Mouse (Mus musculus) erythroblast, embryonic 14.5 days (primary cell): ENCODE results near the gene Thsd7b. TPM values are rescaled to one million over a fixed set of nuclear protein-coding genes. Genes with fewer than 3 reads are reported as not detected.
"Not testable (repeated sequence)": the region's sequence is repeated elsewhere in the genome, so short reads cannot be mapped to it uniquely, and the experiment has no call there.

Source experiments
- H3K27me3 ChIP-seq: 2 replicates; pipeline ENCODE4 v1.6.1; 2012; ENCODE audit warnings: inconsistent platforms; ENCODE audit not compliant: control insufficient read depth
- H3K36me3 ChIP-seq: 2 replicates; pipeline ENCODE4 v1.6.1; 2012; ENCODE audit warnings: mild to moderate bottlenecking, inconsistent platforms; ENCODE audit not compliant: control insufficient read depth
- H3K4me1 ChIP-seq: 2 replicates; pipeline ENCODE4 v1.6.1; 2012; ENCODE audit warnings: inconsistent platforms; ENCODE audit not compliant: control insufficient read depth
- H3K4me3 ChIP-seq: replicated peaks from 2 replicates; pipeline ENCODE3; 2012; ENCODE audit warnings: moderate library complexity, mild to moderate bottlenecking, inconsistent platforms
- H3K9me3 ChIP-seq: 2 replicates; pipeline ENCODE4 v1.6.1; 2012; ENCODE audit warnings: low read length, inconsistent platforms, mixed read lengths; ENCODE audit not compliant: control insufficient read depth
- GATA1 ChIP-seq: IDR thresholded peaks from 2 replicates; pipeline ENCODE4 v1.6.1; 2012; ENCODE audit warnings: low read length, inconsistent platforms, mixed read lengths
- TAL1 ChIP-seq: IDR thresholded peaks from 3 replicates; pipeline ENCODE4 v1.6.1; 2012; ENCODE audit warnings: low read length, inconsistent platforms, mixed read lengths
- polyA plus RNA-seq: library from polyadenylated mRNA; stranded (reverse); fragments of >175 nt; gene quantifications from 2 replicates; pipeline ENCODE4 v1.2.3, GENCODE M21; 2012

Gene Thsd7b
- polyA plus RNA-seq, 1 experiment, result not detected

- no peak for TF ChIP-seq GATA1
- no peak for TF ChIP-seq TAL1
Observed at GRCm38 (mm10) chr1:129917568-129917967, 644.5 kb downstream of the Thsd7b start.

GRCm38 (mm10) chr1:129919385-129919784, 646.3 kb downstream of the Thsd7b start:
- no peak overlapping the region for H3K4me3 ChIP-seq
- no peaks in the 10 kb centered on the region for H3K36me3 ChIP-seq
- H3K9me3 ChIP-seq, result no peaks in the 10 kb centered on the region
- H3K27me3 ChIP-seq, result no peaks in the 10 kb centered on the region
- no peak for TF ChIP-seq TAL1
- no peak for TF ChIP-seq GATA1
- no peaks in the 10 kb centered on the region for H3K4me1 ChIP-seq

More at GRCm38 (mm10) chr1:129917568-129917967, 644.5 kb downstream of the Thsd7b start:
- Histone ChIP-seq H3K36me3 (no peaks in the 10 kb centered on the region), H3K9me3 (no peaks in the 10 kb centered on the region), H3K4me3 (no peak overlapping the region), H3K27me3 (no peaks in the 10 kb centered on the region), H3K4me1 (no peaks in the 10 kb centered on the region)

GRCm38 (mm10) chr1:129931003-129931402, 657.9 kb downstream of the Thsd7b start:
- Histone ChIP-seq H3K27me3 (no peaks in the 10 kb centered on the region), H3K9me3 (no peaks in the 10 kb centered on the region), H3K4me1 (no peaks in the 10 kb centered on the region), H3K36me3 (no peaks in the 10 kb centered on the region), H3K4me3 (no peak overlapping the region)
- TF ChIP-seq GATA1 (no peak), TAL1 (no peak)

- Histone ChIP-seq H3K4me1 (peaks cover 6% of the 10 kb centered on the region), H3K4me3 (no peak overlapping the region), H3K9me3 (no peaks in the 10 kb centered on the region), H3K36me3 (no peaks in the 10 kb centered on the region), H3K27me3 (no peaks in the 10 kb centered on the region)
- TF ChIP-seq TAL1 (no peak), GATA1 (no peak)
Observed at GRCm38 (mm10) chr1:129943116-129943515, 670.0 kb downstream of the Thsd7b start.

GRCm38 (mm10) chr1:129947026-129947425, 673.9 kb downstream of the Thsd7b start:
- Histone ChIP-seq H3K4me3 (no peak overlapping the region), H3K9me3 (no peaks in the 10 kb centered on the region), H3K4me1 (peaks cover 6% of the 10 kb centered on the region), H3K36me3 (no peaks in the 10 kb centered on the region), H3K27me3 (no peaks in the 10 kb centered on the region)
- TF ChIP-seq GATA1 (no peak), TAL1 (no peak)

GRCm38 (mm10) chr1:129955478-129955877, 682.4 kb downstream of the Thsd7b start:
- H3K36me3 ChIP-seq, result no peaks in the 10 kb centered on the region
- no peaks in the 10 kb centered on the region for H3K27me3 ChIP-seq
- TF ChIP-seq TAL1 (no peak), GATA1 (no peak)
- H3K4me3 ChIP-seq, result no peak overlapping the region
- no peaks in the 10 kb centered on the region for H3K9me3 ChIP-seq
- H3K4me1 ChIP-seq, result peaks cover 54% of the 10 kb centered on the region

- H3K9me3 ChIP-seq, result no peaks in the 10 kb centered on the region
- H3K4me1 ChIP-seq, result peaks cover 54% of the 10 kb centered on the region
- no peaks in the 10 kb centered on the region for H3K36me3 ChIP-seq
- TF ChIP-seq GATA1, result no peak
- TF ChIP-seq TAL1, result peak; percentile 60
- H3K4me3 ChIP-seq, result peak overlapping the region; percentile 30
- no peaks in the 10 kb centered on the region for H3K27me3 ChIP-seq
Observed at GRCm38 (mm10) chr1:129956625-129957024, 683.5 kb downstream of the Thsd7b start.

- peak; percentile 23; the same call in 1 of the 2 replicates for TF ChIP-seq GATA1
- H3K4me3 ChIP-seq, H3K36me3 ChIP-seq, H3K9me3 ChIP-seq, H3K27me3 ChIP-seq: not testable (repeated sequence)
- H3K4me1 ChIP-seq, result peaks cover 54% of the 10 kb centered on the region
Observed at GRCm38 (mm10) chr1:129959352-129959751, 686.2 kb downstream of the Thsd7b start.

- H3K36me3 ChIP-seq, result no peaks in the 10 kb centered on the region
- no peak for TF ChIP-seq GATA1
- no peak for TF ChIP-seq TAL1
Observed at GRCm38 (mm10) chr1:129963166-129963565, 690.1 kb downstream of the Thsd7b start.

GRCm38 (mm10) chr1:129989247-129989646, 716.1 kb downstream of the Thsd7b start:
- H3K36me3 ChIP-seq, H3K4me3 ChIP-seq, H3K27me3 ChIP-seq, H3K9me3 ChIP-seq: not testable (repeated sequence)
- H3K4me1 ChIP-seq, result peaks cover 28% of the 10 kb centered on the region

More at GRCm38 (mm10) chr1:129963166-129963565, 690.1 kb downstream of the Thsd7b start:
- Histone ChIP-seq H3K9me3 (no peaks in the 10 kb centered on the region), H3K4me3 (no peak overlapping the region), H3K27me3 (no peaks in the 10 kb centered on the region), H3K4me1 (peaks cover 22% of the 10 kb centered on the region)
